Mouse (Mus musculus) layer of hippocampus, postnatal 14 days (tissue): Measurements from ENCODE around the gene Lrrc75a. TPM values are rescaled to one million over a fixed set of nuclear protein-coding genes. Genes with fewer than 3 reads are reported as not detected.

Experiments used
- DNase-seq, 2 experiments: peaks; one replicate each; pipeline ENCODE4 v3.0.0; 2021 to 2022; ENCODE audit warnings: low spot score in 2 of 2, mixed read lengths in 1 of 2
- total RNA-seq, 2 experiments: library from RNA; stranded (reverse); gene quantifications; 2 replicates each; pipeline ENCODE4 v1.2.3; 2021

Gene Lrrc75a
- total RNA-seq, 2 experiments from 2014 or later = 9.5 to 11.3 TPM

DNA sequence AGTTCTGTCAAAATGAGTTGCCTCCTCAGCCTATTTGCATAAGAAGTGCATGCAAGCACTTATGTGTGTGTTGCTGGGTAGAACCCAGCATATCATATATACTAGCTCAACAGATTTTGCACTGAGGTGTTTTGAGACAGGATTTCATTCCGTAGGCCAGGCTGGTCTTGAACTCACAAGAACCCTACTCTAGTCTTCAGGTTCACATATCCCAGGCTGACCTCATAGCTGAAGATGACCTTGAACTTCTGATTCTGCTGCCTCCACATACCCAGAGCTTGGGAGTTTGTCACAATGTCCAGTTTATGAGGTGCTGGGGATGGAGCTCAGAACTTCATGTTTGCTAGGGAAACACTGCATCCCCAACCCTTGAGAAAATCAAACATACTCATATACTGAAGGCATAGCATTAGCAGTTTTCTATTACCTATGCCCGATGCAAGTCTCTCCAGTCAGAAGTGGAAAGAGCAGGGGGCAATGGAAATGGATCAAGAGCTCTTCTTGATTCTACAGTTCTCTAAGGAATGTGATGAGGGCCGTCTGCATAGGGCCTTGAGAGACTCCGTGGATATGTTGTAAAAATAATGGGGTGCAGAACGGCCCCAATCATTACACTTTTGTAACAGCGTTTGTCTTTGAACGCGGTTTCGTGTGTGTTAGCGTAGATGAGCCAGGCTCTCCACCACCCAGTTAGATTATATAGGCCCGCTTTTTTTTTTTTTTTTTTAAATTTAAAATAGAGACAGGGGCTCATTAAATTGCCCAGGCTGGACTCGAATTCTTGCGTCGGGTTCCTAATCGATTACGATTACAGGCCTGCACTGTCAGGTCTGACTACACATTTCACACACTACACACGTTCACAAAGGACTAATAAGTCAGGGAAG, 46.3 kb downstream of the Lrrc75a start:
- DNase-seq = no peak

DNA sequence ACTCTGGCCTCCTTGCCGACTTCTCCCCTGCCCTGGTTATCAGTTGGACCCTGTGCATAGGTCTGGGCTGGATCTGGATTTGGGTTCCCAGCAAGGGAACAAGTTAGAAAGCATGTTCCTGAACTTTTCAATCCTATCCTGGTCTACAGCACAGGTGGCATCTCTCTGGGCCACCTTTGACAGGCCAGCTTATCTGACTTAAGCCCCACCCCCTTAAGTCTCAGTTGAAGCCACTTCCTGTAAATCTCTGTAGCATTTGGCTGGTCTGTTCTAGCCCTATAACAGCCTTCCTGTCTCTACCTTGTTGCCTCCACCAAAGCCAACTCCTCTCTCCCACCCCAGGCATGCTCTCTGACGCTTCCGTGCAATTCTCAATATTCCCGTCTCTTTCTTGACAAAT, 49.8 kb downstream of the Lrrc75a start:
- DNase-seq = no peak

DNA sequence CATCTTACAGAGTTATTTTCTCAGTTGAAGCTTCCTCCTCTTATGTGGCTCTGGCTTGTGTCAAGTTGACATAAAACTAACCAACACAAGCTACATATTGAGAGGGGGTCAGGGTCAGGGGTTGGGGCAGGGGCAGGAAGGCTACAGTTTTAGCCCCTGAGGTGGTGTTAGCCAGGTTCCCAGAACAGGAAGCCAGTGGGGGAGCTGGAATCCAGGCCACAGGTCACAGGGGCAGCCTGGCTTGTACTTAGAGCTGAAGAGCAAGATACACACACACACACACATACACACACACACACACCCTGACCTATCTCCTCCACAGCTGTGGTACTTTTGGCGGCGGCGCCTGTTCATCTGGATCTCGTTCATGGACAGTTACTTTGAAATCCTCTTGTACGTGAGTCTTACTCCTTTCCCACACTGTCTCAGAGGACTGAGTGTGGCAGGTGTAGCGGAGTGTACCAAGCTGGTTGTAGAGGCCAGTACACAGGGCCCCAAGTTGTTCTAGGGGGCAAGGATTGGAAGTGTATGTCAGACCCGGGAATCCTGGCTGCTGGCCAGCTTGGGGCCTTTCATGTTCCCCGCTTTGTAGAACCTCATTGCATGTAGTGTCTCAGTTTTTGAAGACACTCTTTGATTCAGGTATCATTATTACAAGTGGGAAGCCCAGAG, 56.3 kb downstream of the Lrrc75a start:
- no peak for DNase-seq

DNA sequence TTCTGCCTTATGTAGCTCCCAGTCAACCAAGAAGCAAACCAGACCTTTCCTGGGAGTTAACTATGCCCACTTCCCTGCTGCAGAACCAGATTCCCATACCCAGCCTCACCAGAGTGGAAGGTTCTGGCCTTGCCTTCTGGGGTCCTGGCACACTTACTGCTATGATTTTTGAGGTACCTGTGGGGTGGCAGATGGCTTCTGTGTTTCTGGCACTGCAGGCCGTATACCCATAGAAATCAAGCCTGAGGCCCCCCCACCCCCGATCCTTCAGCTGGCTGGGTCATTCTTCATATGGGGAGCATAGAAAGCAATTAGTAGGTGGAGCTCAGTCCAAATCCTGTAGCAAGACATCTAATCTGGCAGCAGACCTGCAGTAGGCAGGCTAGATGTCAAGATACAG, 57.3 kb downstream of the Lrrc75a start:
- DNase-seq = no peak

DNA sequence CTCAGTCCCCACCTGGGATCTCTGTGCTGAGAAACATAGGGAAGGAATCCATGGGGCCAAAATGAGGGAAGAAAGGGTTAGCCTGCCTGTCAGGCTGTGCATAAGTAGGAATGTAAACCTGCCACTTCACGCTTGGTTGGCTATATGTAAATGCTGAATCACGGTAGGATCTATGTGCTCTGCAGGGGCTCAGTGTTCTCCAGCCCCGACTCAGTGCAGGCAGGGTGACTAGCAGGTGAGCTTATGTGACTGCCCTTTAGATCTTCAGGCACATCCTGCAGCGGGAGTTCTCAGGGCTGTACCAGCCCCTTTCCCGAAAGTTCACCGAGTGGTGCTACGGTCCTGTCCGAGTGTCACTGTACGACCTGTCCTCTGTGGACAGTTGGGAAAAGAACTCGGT, 58.9 kb downstream of the Lrrc75a start:
- DNase-seq = no peak

DNA sequence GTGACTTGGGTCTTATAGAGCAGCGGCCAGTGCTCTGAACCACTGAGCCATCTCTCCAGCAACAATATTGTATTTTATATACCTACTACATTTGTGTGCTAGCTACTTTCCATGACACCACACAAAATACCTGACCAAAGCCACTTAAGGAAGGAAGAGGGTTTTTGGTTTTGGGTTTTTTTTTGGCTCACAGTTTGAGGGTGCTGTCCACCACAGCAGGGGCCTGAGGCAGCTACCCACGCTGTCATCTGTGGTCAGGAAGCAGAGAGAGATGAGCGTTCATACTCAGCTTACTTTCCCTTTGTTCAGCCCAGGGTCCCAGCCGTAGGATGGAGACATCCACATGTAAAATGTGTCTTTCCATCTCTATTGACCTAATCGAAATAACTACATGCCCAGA, 61.3 kb downstream of the Lrrc75a start:
- no peak for DNase-seq

DNA sequence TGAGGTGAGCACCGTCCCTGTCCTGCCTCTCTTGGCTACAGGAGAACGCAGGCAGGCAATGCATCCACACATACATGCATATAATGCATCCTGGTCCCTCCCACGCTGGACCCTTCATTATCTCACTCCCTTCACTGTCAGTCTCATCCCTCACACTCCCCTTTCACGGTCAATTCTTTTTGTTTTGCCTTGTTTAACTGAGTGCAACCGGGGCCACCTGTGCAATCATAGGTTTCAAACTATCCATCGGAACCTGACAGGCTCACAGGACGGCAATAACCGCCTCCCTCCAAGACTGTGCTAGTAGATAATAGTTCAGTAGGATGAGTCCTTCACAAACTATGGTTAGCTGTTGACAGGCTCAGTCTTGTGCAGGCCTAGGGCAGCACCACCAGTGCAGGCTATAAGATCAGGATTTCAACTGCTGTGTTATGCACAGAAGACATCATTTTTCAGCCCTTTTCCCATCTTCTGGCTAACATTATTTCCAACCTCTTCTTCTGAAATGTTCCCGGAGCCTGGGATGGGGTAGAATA, 63.6 kb downstream of the Lrrc75a start:
- no peak for DNase-seq

DNA sequence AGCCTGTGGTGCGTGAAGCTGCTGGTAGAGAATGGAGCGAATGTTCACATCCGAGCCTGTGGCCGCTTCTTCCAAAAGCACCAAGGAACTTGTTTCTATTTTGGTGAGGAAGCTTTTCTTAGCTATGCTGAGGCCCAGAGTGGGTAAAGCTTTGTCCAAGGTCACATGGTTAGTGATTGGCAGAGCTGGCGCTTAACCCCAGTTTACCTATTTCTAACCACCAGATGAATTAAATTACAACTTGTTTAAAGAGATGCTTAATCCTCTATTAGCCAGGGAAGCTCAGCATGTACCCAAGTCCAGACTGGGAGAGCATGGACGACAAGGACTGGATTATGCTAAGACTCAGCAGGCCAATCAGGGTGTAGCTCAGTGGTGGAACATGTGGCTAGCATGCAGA, 65.3 kb downstream of the Lrrc75a start:
- no peak for DNase-seq

DNA sequence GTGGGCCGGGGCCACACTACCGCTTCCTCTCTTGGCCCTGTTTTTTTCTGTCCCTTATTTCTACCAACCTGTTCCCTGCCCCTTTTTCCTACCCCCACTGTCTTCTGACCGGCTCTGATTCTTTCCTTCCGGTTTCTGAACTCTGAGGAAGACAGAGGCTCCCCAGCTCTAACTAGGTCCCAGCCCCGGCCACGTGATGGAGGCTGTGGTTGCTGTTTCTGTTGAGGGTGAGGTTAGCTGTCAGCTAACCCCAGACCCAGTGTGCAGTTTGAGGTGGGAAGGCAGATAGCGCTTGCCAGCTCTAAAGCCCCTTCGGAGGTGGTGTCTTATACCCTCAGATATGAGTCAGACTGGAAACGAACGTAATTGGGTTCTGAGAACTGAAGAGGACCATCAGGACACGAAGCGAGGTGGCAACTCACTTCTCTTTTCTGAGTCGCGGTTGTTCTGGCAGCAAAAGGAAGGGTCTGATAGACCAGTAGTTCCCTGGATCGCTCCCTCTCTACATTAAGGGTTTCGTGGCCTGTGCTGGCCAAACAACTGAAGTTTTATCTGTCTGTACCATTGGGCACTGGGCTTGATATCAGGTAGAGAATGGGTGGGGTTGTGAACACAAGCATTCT, 71.7 kb downstream of the Lrrc75a start:
- DNase-seq = peak; percentile 31 to 36

DNA sequence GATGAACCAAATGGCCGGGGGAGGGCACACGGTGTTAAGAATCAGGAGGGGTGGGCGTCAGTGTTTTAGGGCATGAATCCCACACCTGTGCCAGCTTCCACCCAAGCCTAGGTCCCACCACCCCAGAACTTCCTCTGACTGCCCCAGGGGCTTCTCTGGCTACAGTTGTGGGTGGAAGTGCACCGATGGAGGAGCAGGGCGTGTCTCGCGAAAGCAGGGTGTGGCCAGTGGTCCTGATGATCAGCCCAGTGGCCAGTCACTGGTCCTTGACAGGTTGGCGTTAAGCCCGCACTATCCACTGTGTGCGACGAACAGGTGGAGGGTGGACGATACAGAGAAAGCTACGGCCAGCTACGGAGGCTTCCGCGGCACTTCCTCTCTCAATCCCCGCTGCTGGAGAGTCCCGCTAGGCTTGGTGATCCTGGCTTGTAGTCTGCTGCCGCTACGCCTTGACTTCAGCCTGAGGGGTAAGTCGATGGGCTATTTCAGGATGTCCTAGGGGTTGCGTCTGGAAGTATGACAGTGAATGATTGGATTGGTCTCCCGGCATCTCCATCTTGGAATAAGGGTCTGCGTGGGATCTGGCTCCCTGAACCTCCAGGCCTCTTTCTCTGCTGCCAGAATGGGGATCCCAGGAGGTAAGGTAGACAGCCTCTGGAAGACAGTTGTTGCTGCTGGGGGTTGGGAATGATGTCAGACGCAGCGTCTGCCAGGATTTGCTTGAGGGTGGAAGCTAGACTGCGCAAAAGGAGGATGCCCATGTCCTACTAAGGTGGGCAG, 72.5 kb downstream of the Lrrc75a start:
- DNase-seq = peak; percentile 40 to 41

DNA sequence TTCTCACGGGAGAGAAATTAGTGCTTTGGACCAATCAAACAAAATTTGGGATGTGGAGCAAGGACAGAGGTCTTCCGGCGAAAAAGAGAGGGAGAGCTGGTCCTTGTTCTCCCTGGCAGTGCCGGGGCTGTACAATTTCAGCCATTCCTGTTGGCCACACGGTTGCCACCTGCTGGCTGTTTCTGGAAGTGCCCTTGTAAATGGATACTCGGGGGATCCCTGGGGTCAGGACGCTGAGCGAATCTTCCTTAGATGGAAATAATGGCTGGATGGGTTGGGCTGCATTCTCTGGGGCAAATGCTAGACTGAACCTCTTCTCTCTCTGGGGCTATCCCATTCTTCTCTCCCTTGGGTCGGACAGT, 73.0 kb downstream of the Lrrc75a start:
- peak; percentile 86 to 89 for DNase-seq

DNA sequence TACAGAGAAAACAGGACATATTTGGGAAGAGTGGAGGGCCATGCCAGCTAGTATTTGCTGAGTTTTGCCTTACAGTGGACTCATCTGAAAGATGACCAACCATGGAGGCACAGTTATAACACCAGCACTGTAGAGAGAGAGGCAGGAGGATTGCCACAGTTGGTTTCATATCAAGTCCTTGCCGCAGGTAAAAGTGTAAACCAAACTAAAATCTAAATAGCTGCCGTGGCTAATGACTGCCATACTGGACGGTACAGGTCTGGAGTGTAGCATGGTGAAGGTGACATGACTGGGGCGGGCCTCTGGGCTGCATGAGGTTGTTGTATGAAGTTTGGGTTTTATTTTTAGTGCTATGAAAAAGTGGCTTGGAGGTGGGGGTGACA, 73.6 kb downstream of the Lrrc75a start:
- no peak for DNase-seq

DNA sequence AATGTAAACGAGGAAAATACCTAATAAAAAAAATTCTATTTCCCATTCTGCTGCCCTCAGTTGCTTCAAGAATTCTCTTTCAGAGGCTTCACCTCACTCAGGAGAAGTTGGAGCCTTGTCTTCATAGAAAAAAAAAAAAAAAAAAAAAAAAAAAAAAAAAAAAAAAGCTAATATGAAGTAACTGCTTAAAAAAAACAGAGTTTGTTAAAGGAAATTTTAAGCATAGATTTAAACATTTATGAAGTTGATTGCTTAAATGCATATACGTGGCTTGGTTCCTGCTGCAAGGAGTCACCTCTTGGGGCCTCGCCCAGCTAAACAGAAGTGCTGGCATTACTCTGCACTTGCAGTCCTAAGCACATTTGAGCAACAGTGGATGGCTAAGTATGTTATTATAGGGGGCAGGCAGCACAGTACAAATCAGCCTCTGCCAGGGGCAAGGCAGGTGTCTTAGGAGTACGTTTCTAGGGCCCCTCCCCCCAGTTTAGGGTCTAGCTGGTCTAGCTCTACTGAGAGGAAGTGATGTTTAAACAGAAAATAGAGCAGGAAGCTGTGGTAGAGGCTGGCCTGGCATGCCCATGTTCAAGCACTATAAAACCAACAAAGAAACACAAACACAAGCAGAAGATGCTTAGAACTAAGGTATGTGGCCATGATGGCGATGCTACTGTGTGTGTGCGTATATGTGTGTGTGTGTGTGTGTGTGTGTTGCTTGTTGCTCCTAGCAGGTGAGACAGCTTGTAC, 74.2 kb downstream of the Lrrc75a start, which contains the start of gene Trpv2:
Gene Trpv2 (plus strand): TSS at position 528 of the 744 bp plus-strand sequence.
- no peak for DNase-seq

DNA sequence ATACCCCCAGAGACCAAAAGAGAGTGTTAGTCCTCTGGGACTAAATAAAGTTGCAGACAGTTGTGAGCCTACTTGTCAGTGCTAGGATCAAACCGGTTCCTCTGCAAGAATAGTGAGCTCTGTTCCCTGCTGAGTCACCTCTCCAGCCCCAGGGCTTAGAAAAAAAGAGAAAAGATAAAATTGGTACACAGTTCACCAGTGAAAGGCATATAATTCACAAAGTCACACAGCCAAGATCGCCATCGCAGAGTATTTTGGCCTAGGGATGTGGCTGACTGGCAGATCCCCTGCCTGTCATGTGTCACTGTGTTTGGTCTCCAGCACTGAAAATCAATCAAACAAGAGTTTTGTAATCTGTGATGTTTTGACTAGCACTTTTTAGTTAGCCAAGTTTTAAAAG, 80.0 kb downstream of the Lrrc75a start:
- no peak for DNase-seq

DNA sequence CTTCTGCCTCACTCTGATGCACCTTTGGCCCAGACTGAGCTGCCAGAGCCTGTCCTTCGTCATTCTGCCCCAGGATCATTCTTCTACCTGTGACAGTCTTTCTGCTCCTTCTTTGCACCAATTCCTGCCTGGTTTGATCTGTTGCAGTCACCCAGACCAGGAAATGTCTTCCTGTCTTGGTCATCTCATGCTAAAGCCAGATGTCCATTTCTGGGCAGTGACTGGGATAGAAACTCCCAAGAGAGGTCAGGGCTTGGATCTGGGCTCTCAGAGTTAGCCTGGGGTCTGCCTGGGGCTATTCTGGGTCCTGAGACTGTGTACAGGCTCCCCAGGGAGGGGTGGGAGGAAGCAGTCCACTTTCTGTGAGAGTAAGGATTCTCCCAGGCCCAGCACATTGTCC, 82.1 kb downstream of the Lrrc75a start:
- DNase-seq = no peak

DNA sequence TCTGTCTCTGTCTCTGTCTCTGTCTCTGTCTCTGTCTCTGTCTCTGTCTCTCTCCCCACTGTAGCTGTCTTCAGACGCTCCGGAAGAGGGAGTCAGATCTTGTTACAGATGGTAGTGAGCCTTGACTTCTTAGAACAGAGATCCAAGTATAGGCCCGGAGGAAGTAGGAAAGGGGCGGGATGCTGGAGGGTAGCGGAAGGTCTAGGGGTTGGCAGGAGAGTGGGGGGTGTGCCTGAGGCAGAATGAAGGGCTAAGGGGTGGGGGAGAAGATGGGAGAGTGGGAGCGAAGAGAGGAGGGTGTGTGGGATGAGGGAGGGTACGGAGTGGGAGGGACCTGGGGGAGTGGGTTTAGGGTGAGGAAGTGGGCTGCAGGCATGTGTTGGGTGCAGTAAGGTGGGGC, 82.6 kb downstream of the Lrrc75a start:
- no peak for DNase-seq

DNA sequence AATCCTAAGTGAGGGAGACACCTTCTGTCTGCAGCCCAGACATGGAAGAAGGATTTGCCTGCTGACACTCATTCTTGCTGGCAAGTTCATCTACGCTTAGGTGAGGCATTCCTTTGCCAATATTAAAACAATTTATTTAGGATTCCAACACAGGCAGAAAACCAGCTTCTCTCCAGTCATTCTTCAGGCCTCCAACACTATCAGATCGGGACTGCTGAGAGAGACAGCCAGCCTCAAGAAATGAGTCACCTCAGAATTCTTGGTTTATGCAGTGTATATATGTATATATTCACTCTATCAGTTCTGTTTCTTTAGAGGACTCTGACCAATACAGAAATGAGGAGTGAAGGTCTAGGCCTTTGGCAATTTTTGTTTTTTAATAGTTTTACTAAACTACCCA, 84.7 kb downstream of the Lrrc75a start:
- DNase-seq = no peak

DNA sequence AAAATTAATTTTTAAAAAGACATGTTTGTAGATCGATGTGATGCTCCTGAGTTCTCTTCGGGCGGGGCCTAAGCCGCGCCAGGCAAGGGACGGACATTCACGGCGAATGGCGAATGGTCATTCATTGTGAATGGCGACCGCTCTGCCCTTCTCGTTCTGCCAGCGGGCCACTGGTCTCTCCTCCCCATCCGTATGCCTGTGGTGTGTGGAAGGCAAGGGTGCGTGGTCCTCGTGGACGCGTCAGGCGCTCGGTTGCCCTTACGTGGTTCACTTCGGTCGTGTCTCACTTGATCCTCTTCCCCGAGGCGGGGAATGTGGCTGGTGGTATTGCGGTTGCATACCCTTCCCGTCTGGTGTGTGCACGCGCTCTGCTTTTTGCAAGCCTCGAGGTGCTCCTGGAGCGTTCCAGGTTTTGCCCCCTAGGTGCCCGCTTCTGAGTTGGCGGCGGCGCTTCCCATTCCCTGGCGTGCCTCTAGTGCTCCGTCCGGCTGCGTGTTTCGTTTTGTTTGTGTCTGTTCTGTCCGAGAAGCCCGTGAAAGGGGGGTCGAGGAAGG, 87.8 kb downstream of the Lrrc75a start:
- no peak for DNase-seq

DNA sequence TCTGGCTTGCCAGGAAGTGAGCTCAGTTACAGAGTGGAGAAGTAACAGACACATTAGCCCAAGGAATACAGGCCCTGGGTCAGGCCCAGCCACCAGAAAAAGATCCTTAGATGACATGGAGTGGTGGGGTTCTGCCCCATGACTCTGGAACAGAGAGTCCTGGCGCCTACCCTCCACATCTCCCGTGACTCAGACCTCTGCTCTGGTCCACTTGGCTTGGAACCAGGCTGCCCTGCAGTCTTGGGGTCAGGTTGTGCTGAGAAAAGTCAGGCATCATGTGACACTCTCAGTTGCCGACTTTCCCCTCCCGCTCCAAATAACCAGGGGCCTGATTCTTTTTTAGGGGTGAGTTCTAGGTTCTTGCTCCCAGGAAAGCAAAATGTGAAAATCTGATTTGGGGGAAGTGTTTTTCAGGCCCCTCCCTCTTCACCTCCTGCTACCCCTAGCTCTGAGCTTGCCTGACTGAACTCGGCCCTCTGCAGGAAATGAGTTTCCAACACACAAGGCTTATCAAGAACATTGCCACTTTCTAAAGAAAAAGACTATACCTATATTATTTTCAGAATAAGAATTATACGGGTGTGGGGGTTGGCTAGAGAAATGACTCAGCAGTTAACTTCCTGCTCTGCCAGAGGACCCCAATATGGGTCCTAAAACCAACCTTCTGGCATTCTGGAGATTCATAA, 89.2 kb downstream of the Lrrc75a start:
- no peak for DNase-seq

DNA sequence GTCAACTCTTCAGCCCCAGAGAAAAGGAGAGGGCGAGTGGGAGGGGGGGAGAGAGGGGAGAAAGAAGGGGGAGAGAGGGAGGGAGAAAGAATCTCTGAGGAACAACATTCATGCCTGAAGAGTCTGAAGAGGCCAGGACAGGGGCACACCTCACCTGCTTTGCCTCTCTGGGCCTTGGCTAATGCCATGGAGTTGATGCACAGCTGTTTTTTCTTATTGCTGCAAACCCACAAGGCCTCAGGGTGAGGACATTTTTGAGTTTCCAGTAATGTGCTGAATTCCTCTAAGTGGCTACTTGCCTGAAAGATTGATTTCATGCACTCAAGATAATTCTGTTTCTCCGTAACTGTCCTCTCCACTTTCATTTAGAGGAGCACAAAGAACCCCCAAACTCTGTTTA, 90.2 kb downstream of the Lrrc75a start:
- no peak for DNase-seq
